Mouse (Mus musculus): Measurements from ENCODE around the gene Setdb1. TPM values are rescaled to one million over a fixed set of nuclear protein-coding genes. Genes with fewer than 3 reads are reported as not detected.

The Setdb1 gene
- total and polyA plus RNA-seq, 3 experiments, result 33.7 to 49.5 (median 43.2) TPM

DNA sequence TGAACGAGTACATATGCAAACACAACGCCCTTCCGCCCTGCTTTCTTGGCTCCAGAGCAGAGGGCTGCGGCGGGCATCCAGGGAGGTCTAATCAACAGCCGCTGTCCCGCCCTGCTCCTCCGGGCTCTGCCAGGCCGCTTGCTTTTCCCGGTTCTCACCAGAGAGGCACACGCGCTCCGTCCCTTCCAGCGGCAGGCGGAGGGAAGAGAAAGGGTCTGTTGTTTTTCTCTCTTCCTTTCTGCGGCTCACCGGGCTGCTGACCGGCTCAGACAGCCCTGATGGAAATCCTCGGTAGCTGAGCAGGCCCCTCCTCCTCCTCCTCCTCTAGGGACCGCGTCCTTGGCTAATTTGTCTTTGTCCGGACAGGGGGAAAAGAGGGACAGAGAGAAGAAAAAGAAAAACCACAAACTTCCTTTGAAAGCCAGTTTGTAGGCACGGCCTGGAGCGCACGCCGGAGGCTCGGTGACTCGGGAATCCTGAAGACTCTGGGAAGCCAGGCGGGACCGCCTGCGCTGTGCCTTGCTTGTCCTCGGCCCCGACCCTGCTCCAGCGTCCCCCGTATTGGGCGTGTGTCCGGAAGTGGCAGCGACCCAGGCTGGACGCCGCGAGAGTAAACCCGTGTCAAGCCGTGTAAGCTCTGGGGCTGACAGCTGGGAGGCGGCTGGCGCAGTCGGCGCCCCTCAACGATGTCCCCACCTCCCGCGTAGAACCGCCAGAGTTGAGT is 74.0 kb downstream of the Setdb1 start:
- 0 out of 2 replicates have a peak, but pooled peaks cover 2% of the 10 kb centered on the region for H3K79me2 ChIP-seq (replicated peaks; ENCODE audit: control insufficient read depth, extremely low read depth, insufficient read depth, poor library complexity, severe bottlenecking)
- TF ChIP-seq SMC3 (IDR thresholded peaks at IDR 0.05; ENCODE audit: low read depth, low read length) (no peak), USF2 (conservative IDR thresholded peaks at IDR 0.05; ENCODE audit: low read depth, low read length) (no peak), MYC (IDR thresholded peaks at IDR 0.05; ENCODE audit: low read depth, low read length) (no peak), RCOR1 (conservative IDR thresholded peaks at IDR 0.05; ENCODE audit: low read depth, low read length) (no peak), POLR2AphosphoS2 (IDR thresholded peaks at IDR 0.05; ENCODE audit: low read depth, low read length) (no peak), MXI1 (IDR thresholded peaks at IDR 0.05; ENCODE audit: low read depth, low read length) (peak; percentile 29; the same call in 1 of the 2 replicates), UBTF (IDR thresholded peaks at IDR 0.05; ENCODE audit: low read depth, low read length) (no peak), GABPA (IDR thresholded peaks at IDR 0.05; ENCODE audit: insufficient replicate concordance, low read depth, low read length) (no peak), RAD21 (IDR thresholded peaks at IDR 0.05; ENCODE audit: low read depth, low read length) (no peak), ZMIZ1 (IDR thresholded peaks at IDR 0.05; ENCODE audit: low read depth, low read length) (0 out of 2 replicates have a peak, but pooled peaks have one; percentile 31), MEF2A (IDR thresholded peaks at IDR 0.05; ENCODE audit: borderline replicate concordance, low read depth, low read length) (no peak), ZKSCAN1 (IDR thresholded peaks at IDR 0.05; ENCODE audit: borderline replicate concordance, low read depth, low read length) (no peak), CHD2 (IDR thresholded peaks at IDR 0.05; ENCODE audit: low read length) (0 out of 2 replicates have a peak, but pooled peaks have one; percentile 23), MAFK (IDR thresholded peaks at IDR 0.05; ENCODE audit: insufficient replicate concordance, low read length) (no peak), MAX (IDR thresholded peaks at IDR 0.05; ENCODE audit: low read length) (no peak), NELFE (IDR thresholded peaks at IDR 0.05; ENCODE audit: low read depth, low read length) (0 out of 2 replicates have a peak, but pooled peaks have one; percentile 10), BHLHE40 (IDR thresholded peaks at IDR 0.05; ENCODE audit: low read depth, low read length) (no peak; the same call in 1 of the 2 replicates), JUND (conservative IDR thresholded peaks at IDR 0.05; ENCODE audit: low read depth, low read length) (no peak), USF1 (IDR thresholded peaks at IDR 0.05; ENCODE audit: low read depth, low read length) (no peak), NRF1 (IDR thresholded peaks at IDR 0.05; ENCODE audit: low read depth, low read length) (no peak), CTCF (conservative IDR thresholded peaks at IDR 0.05 in 1 of 2, IDR thresholded peaks at IDR 0.05 in 1 of 2; ENCODE audit: low read depth in 2 of 2, low read length in 2 of 2) (no peak), TBP (conservative IDR thresholded peaks at IDR 0.05; ENCODE audit: low read depth, low read length) (0 out of 2 replicates have a peak, but pooled peaks have one; percentile 34), SIN3A (IDR thresholded peaks at IDR 0.05; ENCODE audit: low read length) (peak; percentile 36; the same call in 1 of the 2 replicates), ZNF384 (IDR thresholded peaks at IDR 0.05; ENCODE audit: low read depth, low read length) (no peak), IRF4 (IDR thresholded peaks at IDR 0.05; ENCODE audit: low read depth, low read length) (no peak), EP300 (IDR thresholded peaks at IDR 0.05; ENCODE audit: low read length) (no peak), JUN (IDR thresholded peaks at IDR 0.05; ENCODE audit: insufficient read depth, low read depth, low read length) (no peak), TCF12 (IDR thresholded peaks at IDR 0.05; ENCODE audit: low read depth, low read length) (no peak; the same call in 1 of the 2 replicates), HCFC1 (IDR thresholded peaks at IDR 0.05; ENCODE audit: low read depth, low read length) (peak; percentile 20; the same call in 1 of the 2 replicates), E2F4 (IDR thresholded peaks at IDR 0.05; ENCODE audit: insufficient replicate concordance, low read depth, low read length) (no peak), ZC3H11A (IDR thresholded peaks at IDR 0.05; ENCODE audit: low read depth, low read length) (no peak), POLR2A (IDR thresholded peaks at IDR 0.05; ENCODE audit: low read depth, low read length) (0 out of 2 replicates have a peak, but pooled peaks have one; percentile 27), PAX5 (IDR thresholded peaks at IDR 0.05; ENCODE audit: low read length) (no peak), ELF1 (IDR thresholded peaks at IDR 0.05; ENCODE audit: low read depth, low read length) (peak; percentile 74), ETS1 (conservative IDR thresholded peaks at IDR 0.05; ENCODE audit: low read depth, low read length) (no peak; the same call in 1 of the 2 replicates), CHD1 (IDR thresholded peaks at IDR 0.05; ENCODE audit: low read depth, low read length) (no peak), KAT2A (IDR thresholded peaks at IDR 0.05; ENCODE audit: insufficient replicate concordance, low read length) (no peak), MAZ (IDR thresholded peaks at IDR 0.05; ENCODE audit: low read depth, low read length) (no peak)
- peak overlapping the region; percentile 96 for H3K9ac ChIP-seq (ENCODE audit: insufficient read depth, low read depth)
- H3K27me3 ChIP-seq (replicated peaks), result no peaks in the 10 kb centered on the region
- H3K36me3 ChIP-seq (replicated peaks in 1 of 2; ENCODE audit: control insufficient read depth in 1 of 2, insufficient read depth in 1 of 2, low read length in 1 of 2), result peaks cover 2 to 7% of the 10 kb centered on the region in 2 experiments
- dilution Hi-C loops (cut with MboI; ENCODE audit: extremely low pct_ligation_motif_present, extremely low pct_unique_long_range_greater_than_20kb, low sequenced_read_pairs), result no loop called here
- peak overlapping the region; percentile 80 for H3K4me2 ChIP-seq (ENCODE audit: insufficient read depth, low read depth, poor library complexity, severe bottlenecking)
- peak; percentile 28 for DNase-seq (ENCODE audit: extremely low read depth)
- no peaks in the 10 kb centered on the region for H3K9me3 ChIP-seq (replicated peaks; ENCODE audit: low read length)
- in situ Hi-C loops (cut with MboI; ENCODE audit: low pct_ligation_motif_present, low pct_unique_long_range_greater_than_20kb, low sequenced_read_pairs), result no loop called here
- peaks cover 0 to 22% of the 10 kb centered on the region in 2 experiments; a peak in 2 of 4 replicates for H3K4me1 ChIP-seq (ENCODE audit: control insufficient read depth in 1 of 2, insufficient read depth in 2 of 2)
- peak overlapping the region; percentile 41; the same call in 1 of the 2 replicates for H3K27ac ChIP-seq (ENCODE audit: insufficient read depth, low read depth)
- peak overlapping the region; percentile 68 to 86 (median 75) for H3K4me3 ChIP-seq (replicated peaks in 1 of 3; ENCODE audit: low read depth in 2 of 3, low read length in 2 of 3, poor library complexity in 1 of 3)
